Mouse (Mus musculus): ENCODE results near the gene Sh3pxd2b.

GRCm38 (mm10) chr11:32402712-32403111 is 55.1 kb downstream of the Sh3pxd2b start:
- TF ChIP-seq POLR2A (IDR thresholded peaks at IDR 0.05; ENCODE audit: insufficient read depth, low read depth, low read length): no peak
- TF ChIP-seq CTCF (IDR thresholded peaks at IDR 0.05; ENCODE audit: insufficient read depth, low read depth, low read length): no peak
